Mouse (Mus musculus) heart, adult 2 months (tissue): Measurements from ENCODE around the gene Coro7.

Experiments used
- CTCF ChIP-seq: fragments of 200-600 bp; IDR thresholded peaks from 2 replicates; pipeline ENCODE4 v1.8.1; 2022; ENCODE audit warnings: antibody characterized with exemption, mild to moderate bottlenecking, moderate library complexity
- EP300 ChIP-seq: fragments of 200-500 bp; IDR thresholded peaks from 2 replicates; pipeline ENCODE4 v1.6.1; 2011; ENCODE audit warnings: low read depth, low read length, control low read depth; ENCODE audit not compliant: insufficient read depth
- POLR2A ChIP-seq: fragments of 200-500 bp; IDR thresholded peaks from 2 replicates; pipeline ENCODE4 v1.6.1; 2011; ENCODE audit warnings: mild to moderate bottlenecking, low read depth, low read length, control low read depth; ENCODE audit not compliant: insufficient read depth

- TF ChIP-seq POLR2A (no peak), CTCF (no peak), EP300 (no peak)
Observed at GRCm38 (mm10) chr16:4596836-4597235, 82.7 kb downstream of the Coro7 start.
